ENCODE assay signal across 16 mouse cellular contexts in the genomic region with DNA sequence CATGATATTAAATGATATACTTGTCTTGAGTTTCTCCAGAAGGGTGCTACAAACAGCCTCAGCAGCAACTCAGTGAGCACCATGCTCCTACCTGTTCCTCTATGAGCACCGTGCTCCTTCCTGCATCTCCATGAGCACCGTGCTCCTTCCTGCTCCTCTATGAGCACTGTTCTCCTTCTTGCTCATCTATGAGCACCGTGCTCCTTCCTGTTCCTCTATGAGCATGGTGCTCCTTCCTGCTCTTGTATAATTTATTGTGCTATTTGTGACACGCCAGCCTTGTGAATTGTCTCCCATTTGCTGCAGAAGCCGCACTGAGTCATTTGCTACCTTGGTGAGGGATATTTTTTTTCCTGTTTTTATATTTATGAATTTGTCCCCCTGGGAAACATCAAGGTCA.
"Had no signal": no experiment of that assay in that cellular context is flagged by ENCODE, and none has a peak within 500 bp of the region (broad histone marks: within the 10 kb centered on the region; RNA-seq: fewer than 3 reads in every experiment).

No protein-coding gene starts in this region.

- H3K27ac ChIP-seq: left cerebral cortex, adult 2 months; liver, embryonic 13.5 days; neural tube, embryonic 12.5 days; neural tube, embryonic 15.5 days; stomach, embryonic 15.5 days had no signal

- H3K9me3 ChIP-seq: liver, embryonic 13.5 days; neural tube, embryonic 12.5 days; neural tube, embryonic 15.5 days; stomach, embryonic 15.5 days had no signal

- H3K4me3 ChIP-seq: left cerebral cortex, adult 2 months; liver, embryonic 13.5 days; neural tube, embryonic 12.5 days; neural tube, embryonic 15.5 days; stomach, embryonic 15.5 days had no signal

- H3K9ac ChIP-seq: liver, embryonic 13.5 days; neural tube, embryonic 12.5 days; neural tube, embryonic 15.5 days; stomach, embryonic 15.5 days had no signal

- H3K4me1 ChIP-seq: liver, embryonic 13.5 days; neural tube, embryonic 12.5 days; neural tube, embryonic 15.5 days; stomach, embryonic 15.5 days had no signal

- H3K36me3 ChIP-seq: liver, embryonic 13.5 days; neural tube, embryonic 12.5 days; neural tube, embryonic 15.5 days; stomach, embryonic 15.5 days had no signal

- H3K27me3 ChIP-seq: liver, embryonic 13.5 days; neural tube, embryonic 12.5 days; neural tube, embryonic 15.5 days; stomach, embryonic 15.5 days had no signal

- H3K4me2 ChIP-seq: liver, embryonic 13.5 days; midbrain, embryonic 11.5 days; neural tube, embryonic 12.5 days; neural tube, embryonic 15.5 days; stomach, embryonic 15.5 days had no signal

- DNase-seq: layer of hippocampus, postnatal 36 days; liver, embryonic 13.5 days; lung, adult 2 months; lung, postnatal 14 days; lung, postnatal 4 days; midbrain, embryonic 14.5 days; right cerebral cortex, adult 18-20 months; right cerebral cortex, postnatal 14 days; right cerebral cortex, postnatal 4 days; spleen, adult 18-20 months; thymus, postnatal 36 days had no signal
